Mouse (Mus musculus): ENCODE measurements around the gene Pusl1.

Pusl1 gene

DNA sequence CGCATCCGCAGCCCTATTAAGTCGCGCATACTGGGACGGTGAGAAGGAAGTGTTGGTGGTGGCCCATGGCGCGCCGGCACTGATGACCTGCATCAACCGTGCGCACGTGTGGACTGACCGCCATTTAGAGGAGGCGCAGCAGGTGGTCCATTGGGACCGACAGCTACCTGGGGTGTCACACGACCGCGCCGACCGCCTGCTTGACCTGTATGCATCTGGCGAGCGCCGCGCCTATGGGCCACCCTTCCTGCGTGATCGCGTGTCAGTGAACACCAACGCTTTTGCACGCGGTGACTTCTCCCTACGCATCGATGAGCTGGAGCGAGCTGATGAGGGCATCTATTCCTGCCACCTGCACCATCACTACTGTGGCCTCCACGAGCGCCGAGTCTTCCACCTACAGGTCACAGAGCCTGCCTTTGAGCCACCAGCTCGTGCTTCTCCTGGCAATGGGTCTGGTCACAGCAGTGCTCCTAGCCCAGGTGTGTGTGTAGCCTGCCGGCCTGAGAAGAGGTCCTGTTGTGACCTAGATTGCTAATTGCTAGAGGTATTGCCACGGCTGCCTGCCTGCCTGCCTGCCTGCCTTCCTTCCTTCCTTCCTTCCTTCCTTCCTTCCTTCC is 49.8 kb downstream of the Pusl1 start:
- DNase-seq (ENCODE audit: low read depth, low spot score) = no peak

DNA sequence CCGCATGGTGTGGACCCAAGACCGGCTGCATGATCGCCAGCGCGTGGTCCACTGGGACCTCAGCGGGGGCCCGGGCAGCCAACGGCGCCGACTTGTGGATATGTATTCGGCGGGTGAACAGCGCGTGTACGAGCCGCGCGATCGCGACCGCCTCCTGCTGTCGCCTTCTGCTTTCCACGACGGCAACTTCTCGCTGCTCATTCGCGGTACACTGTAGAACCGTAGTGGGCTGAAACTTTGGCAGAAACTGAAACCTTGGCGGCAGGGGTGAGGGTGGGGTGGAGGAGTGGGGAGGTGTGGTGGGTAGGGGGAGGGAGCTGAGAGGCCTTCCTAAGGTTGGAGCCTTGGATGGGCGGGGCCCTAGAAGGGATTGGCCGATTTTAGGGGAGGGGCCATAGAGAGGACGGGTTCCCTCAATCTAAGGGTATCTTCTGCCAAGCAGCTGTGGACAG is 50.6 kb downstream of the Pusl1 start:
- peak; percentile 35 for DNase-seq (ENCODE audit: low read depth, low spot score)

DNA sequence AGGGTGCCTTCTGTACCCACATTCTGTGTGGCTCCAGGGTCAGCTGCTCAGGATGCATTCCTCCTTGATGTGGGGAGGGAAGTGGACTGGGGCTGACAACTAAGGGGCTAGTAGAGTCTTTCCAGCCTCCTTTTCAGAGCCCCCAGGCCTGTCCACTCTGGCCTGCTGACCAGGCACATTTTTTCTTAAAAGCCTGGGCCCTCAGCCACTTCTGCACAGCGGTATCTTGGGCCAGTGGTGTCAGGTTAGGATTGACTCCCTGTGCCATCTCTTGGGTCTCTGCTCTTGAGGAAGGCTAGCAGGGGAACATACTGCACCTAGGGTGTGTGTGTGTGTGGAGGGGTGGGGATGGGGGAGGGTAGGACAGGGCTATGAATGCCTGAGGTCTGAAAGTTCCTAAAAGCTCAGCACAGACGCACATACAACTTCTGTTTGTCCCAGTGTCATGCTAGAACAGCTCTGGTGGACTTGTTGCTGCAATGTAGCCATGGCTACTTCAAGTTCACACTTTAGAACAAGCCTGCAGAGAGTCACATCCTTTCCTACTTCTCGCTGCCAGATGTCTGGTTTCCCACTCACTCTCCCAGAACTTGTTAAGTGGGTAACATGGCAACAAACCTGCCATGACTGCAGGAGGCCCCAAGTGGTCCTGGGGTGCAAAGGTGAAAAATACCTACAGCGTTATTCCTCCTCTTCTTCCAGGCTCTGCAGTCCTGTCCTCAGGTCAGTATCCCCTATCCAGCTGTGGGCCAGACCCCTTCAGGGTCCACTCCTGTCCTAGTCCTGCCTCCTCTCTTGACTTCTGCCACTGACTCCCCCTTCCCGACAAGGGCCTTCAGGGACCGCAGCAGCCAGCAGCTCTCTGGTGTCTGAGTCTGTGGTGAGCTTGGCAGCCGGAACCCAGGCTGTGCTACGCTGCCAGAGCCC is 51.2 kb downstream of the Pusl1 start:
- no peak for DNase-seq (ENCODE audit: low read depth, low spot score)

DNA sequence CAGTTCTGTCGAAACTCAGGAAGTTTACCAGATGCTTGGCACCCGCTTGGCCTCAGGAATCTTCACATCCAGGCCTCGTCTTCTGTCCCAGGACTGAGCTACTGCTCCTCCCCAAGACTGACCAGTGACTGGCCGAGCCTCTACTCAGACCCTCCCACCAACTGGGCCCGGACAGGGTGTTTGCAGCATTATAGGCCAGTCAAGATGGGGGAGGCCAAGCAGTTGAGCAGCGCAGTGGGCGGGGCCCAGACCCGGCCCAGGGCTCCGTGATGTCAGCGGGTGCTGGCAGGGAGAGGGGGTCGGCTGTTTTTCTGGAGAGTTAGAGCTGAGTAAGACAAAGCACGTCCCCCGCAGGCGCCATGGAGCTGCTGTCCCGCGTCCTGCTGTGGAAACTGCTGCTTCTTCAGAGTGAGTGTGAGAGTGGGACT is 52.1 kb downstream of the Pusl1 start, which contains the start of gene Mxra8:
Gene Mxra8, plus strand, starts transcription at position 198 of the 428 bp plus-strand sequence.
- peak; percentile 75 for DNase-seq (ENCODE audit: low read depth, low spot score)

DNA sequence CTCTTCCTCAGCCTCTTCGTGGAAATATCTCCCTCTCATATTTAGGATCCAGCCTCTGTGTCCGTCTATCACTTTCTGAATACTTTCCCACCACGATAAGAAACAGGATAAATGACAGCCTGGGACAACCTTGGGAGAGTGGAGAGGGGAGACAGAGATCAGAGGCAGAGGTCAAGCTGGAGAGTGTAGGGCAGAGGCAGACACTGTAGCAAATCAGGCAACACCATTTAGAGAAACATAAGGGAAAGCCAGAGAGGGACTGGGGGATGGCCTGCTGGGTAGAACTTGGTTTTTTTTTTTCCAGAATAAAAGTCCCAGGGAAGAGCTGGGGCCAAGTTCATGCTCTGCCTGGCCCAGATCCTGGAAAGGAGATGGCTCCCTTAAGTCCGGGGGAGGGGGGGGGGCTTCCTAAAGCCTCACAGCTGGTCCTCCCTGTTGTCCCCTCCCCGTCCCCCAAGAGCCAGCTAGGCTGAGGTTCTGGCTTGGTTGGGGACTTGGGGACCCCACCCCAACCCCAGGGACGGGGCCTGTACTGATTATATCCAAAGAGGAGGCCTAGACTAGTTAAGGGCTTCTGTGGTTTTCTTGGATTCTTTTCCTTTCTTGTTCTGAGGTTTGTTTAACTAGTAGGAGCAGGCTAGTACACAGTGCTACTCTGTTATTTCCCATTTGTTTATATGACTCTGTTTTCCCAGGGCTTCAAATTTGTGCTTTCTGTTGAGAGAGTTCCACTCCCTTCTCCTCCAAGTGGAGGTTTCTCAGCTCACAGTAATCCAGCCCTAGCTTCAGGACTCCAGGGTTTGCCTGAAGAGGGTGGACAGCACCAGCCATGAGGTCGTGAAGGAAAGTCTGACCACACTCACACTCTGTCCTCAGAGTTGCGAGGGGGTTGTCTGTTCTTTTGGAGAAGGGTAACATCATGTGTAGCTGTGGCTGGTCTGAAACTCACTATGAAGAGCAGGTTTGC is 53.1 kb downstream of the Pusl1 start:
- no peak for DNase-seq (ENCODE audit: low read depth, low spot score)

All from forelimb bud, embryonic 11.5 days (tissue).